Mouse (Mus musculus): ENCODE measurements around the gene Klhdc2. TPM values are rescaled to one million over a fixed set of nuclear protein-coding genes. Genes with fewer than 3 reads are reported as not detected.
A peak's percentile ranks its signal among the peaks of the same experiment; 100 is the strongest.

The Klhdc2 gene
- polyA plus RNA-seq, 1 experiment from 2014 or later, result 60.6 TPM

DNA sequence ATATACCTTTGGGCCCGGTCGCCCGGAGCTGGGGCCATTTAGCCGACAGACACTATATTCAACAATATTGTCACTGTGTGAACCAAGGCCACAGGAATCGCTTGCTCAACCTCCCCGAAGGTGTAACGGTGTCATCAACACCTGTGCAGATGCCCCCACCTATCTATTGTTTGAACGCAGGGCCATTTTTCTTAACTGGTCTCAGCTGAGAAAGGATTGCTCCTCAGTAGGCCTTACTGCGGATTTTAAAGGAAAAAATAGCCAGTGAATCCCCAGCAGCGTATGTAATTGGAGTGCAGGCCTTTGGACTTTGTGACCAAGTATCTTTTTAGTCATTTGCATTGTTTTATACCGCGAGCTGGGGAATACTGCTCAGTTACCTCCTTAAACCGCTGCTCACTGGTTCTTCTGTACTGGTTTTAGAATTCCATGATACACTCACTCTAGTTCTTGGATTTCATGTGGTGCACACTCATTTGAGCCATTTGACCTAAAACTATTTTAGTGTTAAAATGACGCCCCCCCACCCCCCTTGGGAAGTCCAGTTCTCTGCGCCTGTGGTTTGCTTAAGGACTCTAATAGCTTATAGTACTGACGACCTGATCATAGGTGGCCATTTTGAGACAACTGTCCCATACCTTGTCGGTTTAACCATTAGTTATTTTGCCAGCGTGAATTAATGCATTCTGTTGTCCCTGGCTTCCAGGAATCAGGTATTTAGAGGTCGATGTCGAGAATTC is 1.1 kb downstream of the Klhdc2 start:
- Histone ChIP-seq H3K27ac (replicated peaks) (peak overlapping the region; percentile 97), H3K4me3 (ENCODE audit: low read depth, low read length) (peak overlapping the region; percentile 97), H3K9me3 (ENCODE audit: control insufficient read depth, low read length) (no peaks in the 10 kb centered on the region), H3K36me3 (ENCODE audit: control insufficient read depth, insufficient read depth, low read length) (peaks cover 6% of the 10 kb centered on the region), H3K4me2 (replicated peaks; ENCODE audit: low read depth) (peak overlapping the region; percentile 77), H3K9ac (ENCODE audit: low read length) (peak overlapping the region; percentile 96), H3K27me3 (ENCODE audit: control insufficient read depth, insufficient read depth, low read length) (no peaks in the 10 kb centered on the region), H3K4me1 (replicated peaks; ENCODE audit: control insufficient read depth, insufficient read depth) (no peaks in the 10 kb centered on the region; the same call in 1 of the 2 replicates)
- TF ChIP-seq EP300 (optimal IDR thresholded peaks at IDR 0.05) (no peak), CTCF (IDR thresholded peaks at IDR 0.05; ENCODE audit: low read depth) (no peak)
- 16% methylated on average over 20 of the region's 20 CpGs for WGBS
- DNase-seq (ENCODE audit: low spot score), result no peak
- ATAC-seq (ENCODE audit: low FRiP score, low TSS enrichment), result peak; percentile 6; the same call in 1 of the 2 replicates

DNA sequence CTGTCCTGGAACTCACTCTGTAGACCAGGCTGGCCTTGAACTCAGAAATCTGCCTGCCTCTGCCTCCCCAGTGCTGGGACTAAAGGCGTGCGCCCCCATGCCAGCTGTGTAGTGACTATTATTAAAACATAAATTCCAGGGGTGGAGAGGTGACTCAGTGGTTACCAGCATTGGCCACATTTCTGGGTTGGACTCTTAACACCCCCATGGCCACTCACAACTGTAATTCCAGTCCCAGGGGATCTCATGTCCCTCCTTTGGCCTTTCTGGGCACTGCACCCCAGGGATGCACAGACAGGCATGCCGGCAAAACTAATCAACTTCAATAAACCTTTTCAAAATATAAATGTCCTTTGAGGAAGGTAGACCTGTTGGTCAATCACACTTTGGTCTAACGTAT is 1.8 kb downstream of the Klhdc2 start:
- no peaks in the 10 kb centered on the region for H3K27me3 ChIP-seq (ENCODE audit: control insufficient read depth, insufficient read depth, low read length)
- 89% methylated on average over 4 of the region's 4 CpGs for WGBS
- no peak overlapping the region for H3K4me3 ChIP-seq (ENCODE audit: low read depth, low read length)
- no peak for ATAC-seq (ENCODE audit: low FRiP score, low TSS enrichment)
- peaks cover 8% of the 10 kb centered on the region for H3K36me3 ChIP-seq (ENCODE audit: control insufficient read depth, insufficient read depth, low read length)
- TF ChIP-seq CTCF (IDR thresholded peaks at IDR 0.05; ENCODE audit: low read depth) (peak; percentile 36), EP300 (optimal IDR thresholded peaks at IDR 0.05) (no peak)
- no peak for DNase-seq (ENCODE audit: low spot score)
- H3K9me3 ChIP-seq (ENCODE audit: control insufficient read depth, low read length), result no peaks in the 10 kb centered on the region
- H3K9ac ChIP-seq (ENCODE audit: low read length), result no peak overlapping the region
- H3K27ac ChIP-seq (replicated peaks), result no peak overlapping the region
- no peaks in the 10 kb centered on the region; the same call in 1 of the 2 replicates for H3K4me1 ChIP-seq (replicated peaks; ENCODE audit: control insufficient read depth, insufficient read depth)
- no peak overlapping the region for H3K4me2 ChIP-seq (replicated peaks; ENCODE audit: low read depth)

DNA sequence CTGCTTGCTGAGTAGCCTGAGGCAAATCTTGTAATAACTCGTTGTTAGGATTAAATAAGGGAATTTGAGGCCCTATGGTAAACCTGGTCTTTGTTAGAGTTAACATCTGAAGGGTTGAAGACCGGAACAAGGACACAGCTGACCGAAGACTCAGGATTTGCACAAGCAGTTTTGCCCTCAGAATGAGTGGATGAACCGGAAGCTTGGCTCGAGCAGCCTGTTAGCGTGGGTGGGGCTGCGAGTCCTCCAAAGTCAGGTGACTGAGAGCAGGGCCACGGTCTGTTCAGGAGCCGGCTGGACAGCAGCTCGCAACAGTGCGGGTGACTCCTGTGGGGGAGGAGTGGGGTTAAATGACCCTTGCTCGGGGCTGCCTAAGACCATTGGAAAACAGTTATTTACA is 2.8 kb downstream of the Klhdc2 start:
- H3K36me3 ChIP-seq (ENCODE audit: control insufficient read depth, insufficient read depth, low read length), result peaks cover 8% of the 10 kb centered on the region
- DNase-seq (ENCODE audit: low spot score) (peak; percentile 69), ATAC-seq (ENCODE audit: low FRiP score, low TSS enrichment) (peak; percentile 68)
- H3K27me3 ChIP-seq (ENCODE audit: control insufficient read depth, insufficient read depth, low read length), result no peaks in the 10 kb centered on the region
- peak overlapping the region; percentile 8; the same call in 1 of the 2 replicates for H3K4me2 ChIP-seq (replicated peaks; ENCODE audit: low read depth)
- no peaks in the 10 kb centered on the region for H3K9me3 ChIP-seq (ENCODE audit: control insufficient read depth, low read length)
- H3K4me1 ChIP-seq (replicated peaks; ENCODE audit: control insufficient read depth, insufficient read depth), result no peaks in the 10 kb centered on the region; the same call in 1 of the 2 replicates
- WGBS, result 45% methylated on average over 12 of the region's 12 CpGs
- TF ChIP-seq CTCF (IDR thresholded peaks at IDR 0.05; ENCODE audit: low read depth) (no peak), EP300 (optimal IDR thresholded peaks at IDR 0.05) (no peak)
- H3K27ac ChIP-seq (replicated peaks), result no peak overlapping the region
- no peak overlapping the region for H3K9ac ChIP-seq (ENCODE audit: low read length)
- H3K4me3 ChIP-seq (ENCODE audit: low read depth, low read length), result no peak overlapping the region

DNA sequence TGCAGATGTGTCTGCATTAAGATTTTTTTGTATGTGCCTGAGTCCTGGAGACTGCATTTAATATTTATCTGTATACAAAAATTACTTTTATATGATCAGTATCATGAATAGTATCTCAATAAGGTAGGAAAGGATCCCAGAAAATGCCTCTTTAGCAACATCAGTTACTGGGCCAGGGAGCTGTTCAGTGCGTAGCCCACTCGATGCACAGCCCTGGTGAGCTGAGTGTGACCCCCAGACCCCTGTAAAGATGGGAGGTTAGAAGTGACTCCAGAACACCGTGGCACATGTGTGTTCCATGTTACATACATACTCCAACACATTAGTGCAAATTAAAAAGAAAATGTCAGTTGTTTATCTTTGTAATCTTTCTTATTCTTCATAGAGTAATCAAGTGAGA is 3.4 kb downstream of the Klhdc2 start:
- 89% methylated on average over 3 of the region's 3 CpGs for WGBS
- Histone ChIP-seq H3K9me3 (ENCODE audit: control insufficient read depth, low read length) (no peaks in the 10 kb centered on the region), H3K27ac (replicated peaks) (no peak overlapping the region), H3K4me1 (replicated peaks; ENCODE audit: control insufficient read depth, insufficient read depth) (no peaks in the 10 kb centered on the region; the same call in 1 of the 2 replicates), H3K27me3 (ENCODE audit: control insufficient read depth, insufficient read depth, low read length) (no peaks in the 10 kb centered on the region), H3K36me3 (ENCODE audit: control insufficient read depth, insufficient read depth, low read length) (peaks cover 8% of the 10 kb centered on the region), H3K4me2 (replicated peaks; ENCODE audit: low read depth) (no peak overlapping the region), H3K4me3 (ENCODE audit: low read depth, low read length) (no peak overlapping the region), H3K9ac (ENCODE audit: low read length) (no peak overlapping the region)
- ATAC-seq (ENCODE audit: low FRiP score, low TSS enrichment) (no peak), DNase-seq (ENCODE audit: low spot score) (no peak)
- TF ChIP-seq CTCF (IDR thresholded peaks at IDR 0.05; ENCODE audit: low read depth) (no peak), EP300 (optimal IDR thresholded peaks at IDR 0.05) (no peak)

DNA sequence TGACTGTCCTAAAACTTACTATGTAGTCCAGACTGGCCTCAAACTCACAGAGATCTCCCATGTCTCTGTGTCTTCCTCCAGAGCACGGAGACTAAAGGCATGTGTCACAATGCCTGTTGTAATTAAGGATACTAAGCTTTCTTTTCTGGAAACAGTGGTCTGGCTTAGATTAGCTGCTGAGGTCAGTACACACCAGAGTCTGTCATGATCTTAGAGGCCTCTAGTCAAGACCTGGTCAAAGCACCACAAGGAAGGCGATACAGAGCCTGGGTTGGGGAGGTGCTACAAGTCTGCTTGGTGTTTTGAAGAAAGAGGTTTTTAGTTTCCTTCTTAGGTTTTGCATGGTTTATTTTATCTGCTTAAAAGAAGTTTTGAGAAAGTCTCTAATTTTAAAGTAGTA is 3.9 kb downstream of the Klhdc2 start:
- 89% methylated on average over 2 of the region's 2 CpGs for WGBS

DNA sequence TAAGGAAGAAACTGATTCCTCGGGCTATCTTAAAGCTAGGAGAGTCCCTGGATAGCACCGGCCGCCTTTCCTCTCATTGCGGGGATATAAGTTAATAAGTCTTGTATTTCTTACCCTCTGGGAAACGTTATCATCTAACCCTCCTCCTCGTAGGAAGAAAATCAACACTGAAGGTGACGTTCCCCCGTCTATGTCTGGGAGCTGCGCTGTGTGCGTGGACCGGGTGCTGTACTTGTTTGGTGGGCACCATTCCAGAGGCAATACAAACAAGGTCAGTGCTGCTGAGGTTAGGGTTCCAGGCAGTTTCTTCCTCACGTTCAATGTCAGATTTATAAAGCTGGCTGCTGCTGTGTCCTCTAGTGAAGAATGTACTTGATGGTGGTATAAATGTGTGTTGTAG is 5.7 kb downstream of the Klhdc2 start:
- WGBS, result 84% methylated on average over 12 of the region's 12 CpGs
- ATAC-seq (ENCODE audit: low FRiP score, low TSS enrichment) (no peak), DNase-seq (ENCODE audit: low spot score) (no peak)
- no peak for TF ChIP-seq EP300 (optimal IDR thresholded peaks at IDR 0.05)
- TF ChIP-seq CTCF (IDR thresholded peaks at IDR 0.05; ENCODE audit: low read depth), result no peak
- Histone ChIP-seq H3K9ac (ENCODE audit: low read length) (no peak overlapping the region), H3K9me3 (ENCODE audit: control insufficient read depth, low read length) (no peaks in the 10 kb centered on the region), H3K4me1 (replicated peaks; ENCODE audit: control insufficient read depth, insufficient read depth) (no peaks in the 10 kb centered on the region; the same call in 1 of the 2 replicates), H3K36me3 (ENCODE audit: control insufficient read depth, insufficient read depth, low read length) (peaks cover 16% of the 10 kb centered on the region), H3K27me3 (ENCODE audit: control insufficient read depth, insufficient read depth, low read length) (no peaks in the 10 kb centered on the region), H3K4me3 (ENCODE audit: low read depth, low read length) (no peak overlapping the region), H3K27ac (replicated peaks) (no peak overlapping the region), H3K4me2 (replicated peaks; ENCODE audit: low read depth) (no peak overlapping the region)

More for the DNA sequence above, 3.9 kb downstream of the Klhdc2 start:
- H3K9me3 ChIP-seq (ENCODE audit: control insufficient read depth, low read length), result no peaks in the 10 kb centered on the region
- H3K36me3 ChIP-seq (ENCODE audit: control insufficient read depth, insufficient read depth, low read length), result peaks cover 14% of the 10 kb centered on the region
- H3K27ac ChIP-seq (replicated peaks), result no peak overlapping the region
- no peak overlapping the region for H3K9ac ChIP-seq (ENCODE audit: low read length)
- no peaks in the 10 kb centered on the region; the same call in 1 of the 2 replicates for H3K4me1 ChIP-seq (replicated peaks; ENCODE audit: control insufficient read depth, insufficient read depth)
- no peak overlapping the region for H3K4me3 ChIP-seq (ENCODE audit: low read depth, low read length)
- ATAC-seq (ENCODE audit: low FRiP score, low TSS enrichment) (no peak), DNase-seq (ENCODE audit: low spot score) (no peak)
- no peaks in the 10 kb centered on the region for H3K27me3 ChIP-seq (ENCODE audit: control insufficient read depth, insufficient read depth, low read length)
- H3K4me2 ChIP-seq (replicated peaks; ENCODE audit: low read depth), result no peak overlapping the region
- no peak for TF ChIP-seq EP300 (optimal IDR thresholded peaks at IDR 0.05)
- no peak for TF ChIP-seq CTCF (IDR thresholded peaks at IDR 0.05; ENCODE audit: low read depth)

All from stomach, postnatal 0 days (tissue).